Mouse (Mus musculus): ENCODE data around the gene Zfp446.

DNA sequence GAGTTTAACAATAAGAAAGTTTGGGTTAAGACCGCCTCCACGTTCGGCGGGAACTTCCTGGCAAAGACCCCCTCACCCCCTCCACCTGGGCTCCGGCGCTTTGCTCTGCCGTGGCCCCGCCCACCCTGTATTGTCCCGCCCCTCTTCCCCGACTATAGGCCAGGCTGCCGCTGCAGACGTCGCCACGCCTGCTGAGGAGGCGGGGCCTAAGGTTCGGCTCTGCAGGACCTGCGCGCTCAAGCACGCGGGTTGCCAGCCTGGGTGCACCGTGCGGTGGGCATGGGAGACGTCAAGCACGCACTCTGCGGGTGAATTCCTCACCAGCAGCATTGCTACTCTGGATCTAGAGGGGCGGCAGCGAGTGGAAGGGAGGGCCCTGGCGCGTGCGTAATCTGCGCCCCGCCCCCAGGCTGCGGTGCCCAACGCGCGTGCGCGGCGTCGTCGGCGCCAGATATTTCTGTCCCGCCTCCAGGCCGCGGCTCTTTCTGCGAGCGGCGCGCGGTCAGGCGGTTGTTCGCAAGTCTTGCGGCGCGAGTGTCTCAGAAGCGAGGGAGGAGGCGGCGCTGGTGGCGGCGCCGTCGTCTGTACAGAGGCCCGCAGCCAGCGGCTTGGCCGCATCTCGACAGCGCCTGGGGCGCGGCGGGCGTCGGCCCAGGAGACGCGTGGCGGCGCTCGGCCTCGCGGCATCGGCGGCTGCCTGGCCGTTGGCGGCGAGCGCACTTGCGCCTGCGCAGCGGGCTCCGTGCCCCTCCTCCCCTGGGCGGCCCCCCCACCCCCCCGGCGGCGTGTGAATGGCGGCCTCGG, 46.5 kb downstream of the Zfp446 start:
- no peak for TF ChIP-seq CTCF (conservative IDR thresholded peaks at IDR 0.05; ENCODE audit: low read length)
- no peak for TF ChIP-seq POU5F1 (IDR thresholded peaks at IDR 0.05; ENCODE audit: borderline replicate concordance, low read length)
- no peak for TF ChIP-seq NANOG (IDR thresholded peaks at IDR 0.05; ENCODE audit: borderline replicate concordance, low read length)

Data from E14TG2a.4 (cell line).